Mouse (Mus musculus) bone marrow, adult 2 months (tissue): ENCODE data around the gene Sipa1l2. TPM values are rescaled to one million over a fixed set of nuclear protein-coding genes. Genes with fewer than 3 reads are reported as not detected.

Experiments
- H3K27ac ChIP-seq: fragments of 200-500 bp; 2 replicates; pipeline ENCODE4 v1.5.1; 2012; ENCODE audit warnings: low read depth, mild to moderate bottlenecking, control low read depth, inconsistent platforms, low read length; ENCODE audit not compliant: control insufficient read depth, poor library complexity, insufficient read depth
- H3K4me1 ChIP-seq: fragments of 200-500 bp; 2 replicates; pipeline ENCODE4 v1.6.1; 2011; ENCODE audit warnings: low read length; ENCODE audit not compliant: control insufficient read depth, insufficient read depth
- H3K4me3 ChIP-seq: fragments of 200-500 bp; replicated peaks from 2 replicates; pipeline ENCODE3; 2011; ENCODE audit warnings: mild to moderate bottlenecking, low read depth, low read length, control low read depth; ENCODE audit not compliant: control insufficient read depth
- CTCF ChIP-seq: fragments of 200-500 bp; IDR thresholded peaks from 2 replicates; pipeline ENCODE4 v1.5.1; 2011; ENCODE audit warnings: low read length, control low read depth; ENCODE audit not compliant: control insufficient read depth, insufficient read depth
- POLR2A ChIP-seq: fragments of 200-500 bp; IDR thresholded peaks from 2 replicates; pipeline ENCODE4 v1.6.1; 2011; ENCODE audit warnings: low read depth, mild to moderate bottlenecking, control low read depth, low read length, borderline replicate concordance; ENCODE audit not compliant: control insufficient read depth
- WGBS: fragments of 180-500 bp; shearing (Covaris S2); methylation state at CpG from one replicate; pipeline ENCODE4 v1.1.7; 2018; 5-methylcytosine and 5-hydroxymethylcytosine counted together
- polyA plus RNA-seq: library from polyadenylated mRNA; stranded (reverse); fragments of >200 nt; gene quantifications from 2 replicates; pipeline ENCODE4 v1.2.4, GENCODE M21; 2011; ENCODE audit warnings: low replicate concordance; ENCODE audit not compliant: missing spikeins, insufficient read depth, insufficient read length

Gene Sipa1l2
- polyA plus RNA-seq, 1 experiment: 6.7 TPM

GRCm38 (mm10) chr8:125384551-125385183, 184.9 kb downstream of the Sipa1l2 start:
- Histone ChIP-seq H3K27ac (no peak overlapping the region), H3K4me1 (no peaks in the 10 kb centered on the region), H3K4me3 (no peak overlapping the region)
- TF ChIP-seq CTCF (no peak), POLR2A (no peak)
- WGBS: 83% methylated on average over 4 of the region's 4 CpGs

GRCm38 (mm10) chr8:125381674-125382073, 187.9 kb downstream of the Sipa1l2 start:
- no peak overlapping the region for H3K4me3 ChIP-seq
- TF ChIP-seq POLR2A: no peak
- no peak for TF ChIP-seq CTCF
- H3K27ac ChIP-seq: no peak overlapping the region
- WGBS: 78% methylated on average over 3 of the region's 3 CpGs
- H3K4me1 ChIP-seq: no peaks in the 10 kb centered on the region

- H3K4me1 ChIP-seq: peaks cover 1% of the 10 kb centered on the region
- no peak overlapping the region for H3K27ac ChIP-seq
- no peak overlapping the region for H3K4me3 ChIP-seq
- 52% methylated on average over 7 of the region's 7 CpGs for WGBS
- TF ChIP-seq CTCF: no peak
- TF ChIP-seq POLR2A: no peak
Observed at GRCm38 (mm10) chr8:125379939-125380338, 189.7 kb downstream of the Sipa1l2 start.

- peaks cover 1% of the 10 kb centered on the region for H3K4me1 ChIP-seq
- TF ChIP-seq CTCF (no peak), POLR2A (no peak)
- no peak overlapping the region for H3K4me3 ChIP-seq
- WGBS: 87% methylated on average over 10 of the region's 10 CpGs
- H3K27ac ChIP-seq: no peak overlapping the region
Observed at GRCm38 (mm10) chr8:125379156-125379555, 190.5 kb downstream of the Sipa1l2 start.

GRCm38 (mm10) chr8:125377704-125378103, 191.9 kb downstream of the Sipa1l2 start:
- Histone ChIP-seq H3K27ac (no peak overlapping the region), H3K4me1 (peaks cover 1% of the 10 kb centered on the region), H3K4me3 (no peak overlapping the region)
- WGBS: 28% methylated on average over 3 of the region's 3 CpGs
- TF ChIP-seq POLR2A (no peak), CTCF (no peak)

GRCm38 (mm10) chr8:125376448-125376845, 193.2 kb downstream of the Sipa1l2 start:
- 79% methylated on average over 6 of the region's 6 CpGs for WGBS
- Histone ChIP-seq H3K4me1 (peaks cover 1% of the 10 kb centered on the region), H3K4me3 (no peak overlapping the region), H3K27ac (no peak overlapping the region)
- no peak for TF ChIP-seq CTCF
- TF ChIP-seq POLR2A: no peak

GRCm38 (mm10) chr8:125375659-125376447, 193.8 kb downstream of the Sipa1l2 start:
- no peak for TF ChIP-seq CTCF
- no peak for TF ChIP-seq POLR2A
- 60% methylated on average over 8 of the region's 8 CpGs for WGBS

GRCm38 (mm10) chr8:125372596-125372995, 197.0 kb downstream of the Sipa1l2 start:
- 78% methylated on average over 4 of the region's 4 CpGs for WGBS
- TF ChIP-seq POLR2A (no peak), CTCF (no peak)
- Histone ChIP-seq H3K4me3 (no peak overlapping the region), H3K4me1 (peaks cover 1% of the 10 kb centered on the region), H3K27ac (no peak overlapping the region)

More at GRCm38 (mm10) chr8:125375659-125376447, 193.8 kb downstream of the Sipa1l2 start:
- Histone ChIP-seq H3K4me1 (peaks cover 1% of the 10 kb centered on the region), H3K4me3 (no peak overlapping the region), H3K27ac (no peak overlapping the region)
